9 mouse cellular contexts compared by ENCODE assay signal in genomic region chr2:35557911-35558825, GRCm38 (mm10). TPM values are rescaled to one million over a fixed set of nuclear protein-coding genes. Genes with fewer than 3 reads are reported as not detected.
DNase-seq lines count a peak whose midpoint lies in the region; ATAC-seq and TF ChIP-seq lines count a peak whose summit lies in the region.
"Had no signal": no experiment of that assay in that cellular context is flagged by ENCODE, and none has a peak within 500 bp of the region (broad histone marks: within the 10 kb centered on the region; RNA-seq: fewer than 3 reads in every experiment).

Gene Dab2ip, plus strand, starts transcription at chr2:35558266.

- no peak for DNase-seq in lung, adult 2 months
- DNase-seq in lung, postnatal 4 days = no peak
- DNase-seq in cerebellum, adult 8-10 months = peak; percentile 57
- DNase-seq in gastrocnemius, adult 2 months = peak; percentile 86
- peak; percentile 81 to 85 for DNase-seq in left cerebral cortex, postnatal 36 days (ENCODE audit: low spot score in 2 of 2)
- peak; percentile 77 for DNase-seq in right cerebral cortex, postnatal 25 days
- no peak for DNase-seq in liver, postnatal 0 days

- intact Hi-C loops in gastrocnemius, adult 2 months (cut with DNase I) = loop anchor here (2.0 kb wide), 1 partner anchor 25 kb away; no protein-coding TSS in a partner anchor
- intact Hi-C loops in left cerebral cortex, postnatal 36 days (cut with DNase I) = loop anchor here (10.0 kb wide), 1 partner anchor 167 kb away; no protein-coding TSS in a partner anchor

- no peaks in the 10 kb centered on the region for H3K36me3 ChIP-seq in hindbrain, embryonic 13.5 days
- H3K36me3 ChIP-seq in liver, postnatal 0 days (replicated peaks; ENCODE audit: insufficient read depth, low read length) = no peaks in the 10 kb centered on the region

- peak within 1 kb of the TSS; percentile 46; the same call in 1 of the 2 replicates for H3K9ac ChIP-seq in hindbrain, embryonic 13.5 days
- H3K9ac ChIP-seq in liver, postnatal 0 days (replicated peaks) = no peak within 1 kb of the TSS

- H3K4me2 ChIP-seq in hindbrain, embryonic 13.5 days = no peak within 1 kb of the TSS
- H3K4me2 ChIP-seq in liver, postnatal 0 days (ENCODE audit: low read depth, low read length) = no peak within 1 kb of the TSS

- peak; percentile 34; the same call in 1 of the 2 replicates for ATAC-seq in hindbrain, embryonic 13.5 days (ENCODE audit: low FRiP score)
- no peak for ATAC-seq in liver, postnatal 0 days

- TF ChIP-seq POLR2A in lung, adult 2 months (IDR thresholded peaks at IDR 0.05; ENCODE audit: borderline replicate concordance, extremely low read depth, low read depth, low read length) = no peak

- peak within 1 kb of the TSS; percentile 95 for H3K27ac ChIP-seq in gastrocnemius, adult 2 months
- peak within 1 kb of the TSS; percentile 45 for H3K27ac ChIP-seq in hindbrain, embryonic 13.5 days
- H3K27ac ChIP-seq in liver, postnatal 0 days (ENCODE audit: low read depth) = no peak within 1 kb of the TSS
- H3K27ac ChIP-seq: macrophage had no signal

- H3K27me3 ChIP-seq in hindbrain, embryonic 13.5 days = peaks cover 11% of the 10 kb centered on the region; the same call in 1 of the 2 replicates
- 0 out of 2 replicates have a peak, but pooled peaks cover 2% of the 10 kb centered on the region for H3K27me3 ChIP-seq in liver, postnatal 0 days (ENCODE audit: insufficient read depth, low read length)

- no peaks in the 10 kb centered on the region for H3K9me3 ChIP-seq in hindbrain, embryonic 13.5 days
- H3K9me3 ChIP-seq in liver, postnatal 0 days (ENCODE audit: low read length) = no peaks in the 10 kb centered on the region

- H3K4me1 ChIP-seq in lung, adult 2 months (ENCODE audit: control insufficient read depth, insufficient read depth, low read length) = no peaks in the 10 kb centered on the region
- peaks cover 26% of the 10 kb centered on the region for H3K4me1 ChIP-seq in hindbrain, embryonic 13.5 days (replicated peaks)
- H3K4me1 ChIP-seq in liver, postnatal 0 days (ENCODE audit: insufficient read depth) = 0 out of 2 replicates have a peak, but pooled peaks cover 2% of the 10 kb centered on the region

- 76% methylated on average over 29 of the region's 29 CpGs for WGBS in lung, adult 2 months
- WGBS in hindbrain, embryonic 13.5 days = 61% methylated on average over 29 of the region's 29 CpGs
- WGBS in liver, postnatal 0 days (ENCODE audit: insufficient replicate concordance) = 72% methylated on average over 29 of the region's 29 CpGs

- TF ChIP-seq EP300 in liver, postnatal 0 days (IDR thresholded peaks at IDR 0.05; ENCODE audit: low read depth) = no peak

- H3K4me3 ChIP-seq in lung, adult 2 months (replicated peaks; ENCODE audit: extremely low read depth, low read depth, low read length) = no peak within 1 kb of the TSS
- peak within 1 kb of the TSS; percentile 75 for H3K4me3 ChIP-seq in gastrocnemius, adult 2 months
- no peak within 1 kb of the TSS for H3K4me3 ChIP-seq in hindbrain, embryonic 13.5 days
- H3K4me3 ChIP-seq in liver, postnatal 0 days (ENCODE audit: low read depth, low read length) = no peak within 1 kb of the TSS

- TF ChIP-seq CTCF in lung, adult 2 months (IDR thresholded peaks at IDR 0.05; ENCODE audit: insufficient read depth, low read length) = no peak
- TF ChIP-seq CTCF in gastrocnemius, adult 2 months (IDR thresholded peaks at IDR 0.05) = no peak
- no peak for TF ChIP-seq CTCF in liver, postnatal 0 days (IDR thresholded peaks at IDR 0.05; ENCODE audit: low read depth)

RNA-seq across cellular contexts. Expression of gene Dab2ip, which starts in this region (rescaled TPM):
- polyA plus RNA-seq in lung, adult 2 months (2012; rRNA removed) = 113 and 132 TPM in 2 replicates
- 10 to 100 TPM; 38.2 to 52.0 TPM for total RNA-seq in gastrocnemius, adult 2 months (2021)
- 31.2 and 38.8 TPM in 2 replicates for polyA plus RNA-seq in hindbrain, embryonic 13.5 days (2015; fragmentation: Nextera tagmentation; extraction: Ambion mirVana)
- 100 to 1,000 TPM; 144 to 156 TPM for total RNA-seq in left cerebral cortex, postnatal 36 days (2021)
- 6.9 and 9.1 TPM in 2 replicates for polyA plus RNA-seq in liver, postnatal 0 days (2015; fragmentation: Nextera tagmentation; extraction: Ambion mirVana)

Comparison
In these comparisons a context has a peak if more than half of its experiments do, and no peak if none do; other contexts are left out.
1. DNase-seq: peak in cerebellum, adult 8-10 months (single experiment), gastrocnemius, adult 2 months (single experiment), left cerebral cortex, postnatal 36 days (2 of 2) and right cerebral cortex, postnatal 25 days (single experiment); none in lung, adult 2 months (single experiment), lung, postnatal 4 days (0 of 2) and liver, postnatal 0 days (single experiment).